Mouse (Mus musculus) bone marrow macrophage, adult 2 months (primary cell): Measurements from ENCODE around the gene Cldn4. TPM values are rescaled to one million over a fixed set of nuclear protein-coding genes. Genes with fewer than 3 reads are reported as not detected.

Experiments used
- H3K27ac ChIP-seq: 2 replicates; pipeline ENCODE4 v1.5.1; 2012; ENCODE audit warnings: low read depth, low read length; ENCODE audit not compliant: insufficient read depth
- H3K4me1 ChIP-seq: 2 replicates; pipeline ENCODE4 v1.6.1; 2012; ENCODE audit warnings: low read length; ENCODE audit not compliant: control insufficient read depth, insufficient read depth
- H3K4me3 ChIP-seq: 2 replicates; pipeline ENCODE4 v1.5.1; 2012; ENCODE audit warnings: mild to moderate bottlenecking, low read length, moderate library complexity; ENCODE audit not compliant: insufficient read depth
- CTCF ChIP-seq: IDR thresholded peaks from 2 replicates; pipeline ENCODE4 v1.5.1; 2012; ENCODE audit warnings: low read depth, mild to moderate bottlenecking, low read length, moderate library complexity
- POLR2A ChIP-seq: IDR thresholded peaks from 2 replicates; pipeline ENCODE4 v1.6.1; 2012; ENCODE audit warnings: mild to moderate bottlenecking, low read depth, low read length, borderline replicate concordance
- polyA plus RNA-seq: library from polyadenylated mRNA; stranded (reverse); fragments of >200 nt; gene quantifications from 2 replicates; pipeline ENCODE4 v1.2.4, GENCODE M21; 2012; ENCODE audit not compliant: missing spikeins, insufficient read depth, insufficient read length

Gene Cldn4
- polyA plus RNA-seq, 1 experiment = not detected

GRCm38 (mm10) chr5:134976577-134977250 lies 30.0 kb upstream of the Cldn4 start:
- Histone ChIP-seq H3K27ac (no peak overlapping the region), H3K4me1 (peaks cover 37% of the 10 kb centered on the region), H3K4me3 (no peak overlapping the region)
- no peak for TF ChIP-seq CTCF

- no peak overlapping the region for H3K4me3 ChIP-seq
- H3K4me1 ChIP-seq = peaks cover 37% of the 10 kb centered on the region
- H3K27ac ChIP-seq = no peak overlapping the region
- TF ChIP-seq CTCF = no peak
- TF ChIP-seq POLR2A = no peak
Measured at GRCm38 (mm10) chr5:134976164-134976563, 29.4 kb upstream of the Cldn4 start.

GRCm38 (mm10) chr5:134974921-134975320 lies 28.2 kb upstream of the Cldn4 start:
- TF ChIP-seq CTCF = no peak
- TF ChIP-seq POLR2A = no peak
- Histone ChIP-seq H3K27ac (no peak overlapping the region), H3K4me3 (no peak overlapping the region), H3K4me1 (peaks cover 37% of the 10 kb centered on the region)

- no peak overlapping the region for H3K4me3 ChIP-seq
- H3K27ac ChIP-seq = peak overlapping the region; percentile 39
- TF ChIP-seq POLR2A (no peak), CTCF (no peak; the same call in 1 of the 2 replicates)
- H3K4me1 ChIP-seq = peaks cover 37% of the 10 kb centered on the region
Measured at GRCm38 (mm10) chr5:134974294-134974693, 27.6 kb upstream of the Cldn4 start.

- no peak overlapping the region for H3K4me3 ChIP-seq
- H3K27ac ChIP-seq = no peak overlapping the region
- TF ChIP-seq CTCF (no peak), POLR2A (no peak)
- peaks cover 37% of the 10 kb centered on the region for H3K4me1 ChIP-seq
Measured at GRCm38 (mm10) chr5:134973526-134973925, 26.8 kb upstream of the Cldn4 start.

- no peak for TF ChIP-seq CTCF
- no peak for TF ChIP-seq POLR2A
- Histone ChIP-seq H3K4me3 (no peak overlapping the region), H3K27ac (no peak overlapping the region), H3K4me1 (peaks cover 37% of the 10 kb centered on the region)
Measured at GRCm38 (mm10) chr5:134973081-134973480, 26.3 kb upstream of the Cldn4 start.

- TF ChIP-seq POLR2A = no peak
- no peak for TF ChIP-seq CTCF
Measured at GRCm38 (mm10) chr5:134970671-134971070, 23.9 kb upstream of the Cldn4 start.

GRCm38 (mm10) chr5:134967164-134967944 lies 20.6 kb upstream of the Cldn4 start:
- Histone ChIP-seq H3K4me3 (no peak overlapping the region), H3K27ac (no peak overlapping the region), H3K4me1 (peaks cover 10% of the 10 kb centered on the region)
- TF ChIP-seq POLR2A = no peak

More at GRCm38 (mm10) chr5:134970671-134971070, 23.9 kb upstream of the Cldn4 start:
- Histone ChIP-seq H3K4me3 (no peak overlapping the region), H3K27ac (no peak overlapping the region), H3K4me1 (peaks cover 30% of the 10 kb centered on the region)

GRCm38 (mm10) chr5:134965852-134966821 lies 19.4 kb upstream of the Cldn4 start:
- Histone ChIP-seq H3K27ac (no peak overlapping the region), H3K4me1 (peaks cover 8% of the 10 kb centered on the region), H3K4me3 (peak overlapping the region; percentile 40)
- TF ChIP-seq CTCF = peak; percentile 40; the same call in 1 of the 2 replicates
- no peak for TF ChIP-seq POLR2A
